Mouse (Mus musculus) heart, postnatal 0 days (tissue): ENCODE results near the gene Tcap. TPM values are rescaled to one million over a fixed set of nuclear protein-coding genes. Genes with fewer than 3 reads are reported as not detected.

ENCODE experiments used
- ATAC-seq: fragments of 200-750 bp; cut with Nextera tagmentation; 2 replicates; pipeline ENCODE4 v1.8.0; 2017; ENCODE audit warnings: low read depth, moderate number of reproducible peaks, moderate library complexity; ENCODE audit not compliant: insufficient read depth
- DNase-seq: peaks from one replicate; pipeline ENCODE4 v3.0.0-alpha.2; 2016; ENCODE audit warnings: low spot score
- H3K27ac ChIP-seq: fragments of 300-500 bp; sonication (generic); 2 replicates; pipeline ENCODE4 v1.5.1; 2014; ENCODE audit warnings: low read depth, mild to moderate bottlenecking
- H3K27me3 ChIP-seq: fragments of 300-500 bp; sonication (generic); 2 replicates; pipeline ENCODE4 v1.6.1; 2014; ENCODE audit warnings: low read length, mixed read lengths; ENCODE audit not compliant: control insufficient read depth, insufficient read depth
- H3K36me3 ChIP-seq: fragments of 300-500 bp; sonication (generic); replicated peaks from 2 replicates; pipeline ENCODE4 v1.6.1; 2014; ENCODE audit warnings: low read length, mixed read lengths; ENCODE audit not compliant: control insufficient read depth, insufficient read depth
- H3K4me1 ChIP-seq: fragments of 300-500 bp; sonication (generic); 2 replicates; pipeline ENCODE4 v1.6.1; 2014; ENCODE audit warnings: antibody characterized with exemption; ENCODE audit not compliant: control insufficient read depth, insufficient read depth
- H3K4me2 ChIP-seq: fragments of 300-500 bp; sonication (generic); 2 replicates; pipeline ENCODE4 v1.6.1; 2014; ENCODE audit warnings: low read depth, mild to moderate bottlenecking, low read length, moderate library complexity
- H3K4me3 ChIP-seq: fragments of 300-500 bp; sonication (generic); 2 replicates; pipeline ENCODE4 v1.5.1; 2014; ENCODE audit warnings: low read depth, low read length
- H3K9ac ChIP-seq: fragments of 300-500 bp; sonication (generic); replicated peaks from 2 replicates; pipeline ENCODE4 v1.6.1; 2014; ENCODE audit warnings: low read depth, low read length, mixed read lengths
- H3K9me3 ChIP-seq: fragments of 300-500 bp; sonication (generic); replicated peaks from 2 replicates; pipeline ENCODE4 v1.6.1; 2016; ENCODE audit warnings: low read length; ENCODE audit not compliant: control insufficient read depth
- CTCF ChIP-seq: IDR thresholded peaks from 2 replicates; pipeline ENCODE4 v1.5.1; 2016; ENCODE audit warnings: antibody characterized with exemption, control low read depth, low read depth
- EP300 ChIP-seq: IDR thresholded peaks from 2 replicates; pipeline ENCODE4 v1.6.1; 2016; ENCODE audit warnings: antibody characterized with exemption, low read depth
- WGBS: fragments of 180-500 bp; shearing (Covaris S2); extraction: QIAGEN DNeasy Blood & Tissue Kit; methylation state at CpG from one replicate; pipeline ENCODE4 v1.1.7; 2014; 5-methylcytosine and 5-hydroxymethylcytosine counted together
- polyA plus RNA-seq: library from polyadenylated mRNA; unstranded; fragments of >200 nt; fragmentation: Nextera tagmentation; extraction: Ambion mirVana; gene quantifications from 2 replicates; pipeline ENCODE4 v1.2.1, GENCODE M21; 2015
- total RNA-seq: library from RNA; depleted of rRNA; stranded (reverse); fragments of >200 nt; gene quantifications from 2 replicates; pipeline ENCODE4 v1.2.3, GENCODE M21; 2014; ENCODE audit warnings: low replicate concordance

Tcap gene
- total and polyA plus RNA-seq, 2 experiments from 2014 or later = 299 to 455 TPM

DNA sequence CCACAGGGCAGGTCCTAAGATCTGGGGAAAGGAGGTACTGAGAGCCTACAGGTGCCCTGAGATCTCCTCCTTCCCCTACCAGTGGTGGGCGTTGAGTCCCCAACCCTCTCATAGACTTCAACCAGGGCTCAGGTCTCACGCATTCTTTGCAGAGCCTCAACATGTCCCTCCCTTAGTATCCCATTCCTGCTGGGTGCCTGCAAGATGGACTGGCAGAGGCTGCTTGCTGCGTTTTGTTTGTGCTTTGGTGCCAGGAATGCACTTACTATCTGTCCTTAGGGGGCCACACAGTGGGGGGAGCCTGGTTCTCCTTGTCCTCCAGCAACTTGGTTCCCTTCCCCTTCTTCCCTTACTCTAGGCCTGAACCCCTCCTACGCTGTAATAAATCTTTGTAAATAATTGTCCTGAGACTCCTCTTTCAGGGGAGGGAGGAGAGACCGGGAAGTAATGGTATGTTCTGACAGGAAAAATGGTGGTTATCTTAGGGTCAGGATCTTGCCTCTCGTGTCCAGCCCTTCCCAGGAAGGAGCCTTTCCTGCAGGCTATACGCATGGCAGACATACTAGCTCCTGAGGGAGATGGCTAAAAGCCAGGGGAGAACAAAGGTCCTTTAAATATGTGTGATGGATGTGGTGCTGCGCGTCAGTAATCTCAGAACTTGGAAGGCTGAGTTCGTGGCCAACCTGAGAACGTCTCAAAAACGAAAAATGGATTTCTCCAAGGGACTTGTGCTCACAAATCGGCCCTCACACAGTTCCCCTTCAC lies 26.0 kb upstream of the Tcap start:
- peak; percentile 28 for ATAC-seq

GRCm38 (mm10) chr11:98358161-98359083 lies 25.2 kb upstream of the Tcap start, which contains the start of gene Stard3:
TSS of gene Stard3 (plus strand) at chr11:98358368.
- TF ChIP-seq EP300 (no peak), CTCF (no peak)
- WGBS = under 1% methylated on average over 58 of the region's 60 CpGs
- Histone ChIP-seq H3K4me2 (peak within 1 kb of the TSS; percentile 81), H3K9ac (peak within 1 kb of the TSS; percentile 63), H3K4me1 (peaks cover 19% of the 10 kb centered on the region), H3K27me3 (no peaks in the 10 kb centered on the region), H3K9me3 (no peaks in the 10 kb centered on the region), H3K4me3 (peak within 1 kb of the TSS; percentile 82), H3K36me3 (no peaks in the 10 kb centered on the region), H3K27ac (peak within 1 kb of the TSS; percentile 91)
- ATAC-seq (peak; percentile 87), DNase-seq (peak; percentile 87)

More for the DNA sequence above, 26.0 kb upstream of the Tcap start:
- Histone ChIP-seq H3K27ac (peak overlapping the region; percentile 91), H3K27me3 (no peaks in the 10 kb centered on the region), H3K4me2 (peak overlapping the region; percentile 81), H3K36me3 (no peaks in the 10 kb centered on the region), H3K4me3 (peak overlapping the region; percentile 82), H3K9me3 (no peaks in the 10 kb centered on the region), H3K9ac (peak overlapping the region; percentile 63; the same call in 1 of the 2 replicates), H3K4me1 (peaks cover 19% of the 10 kb centered on the region)
- 0 out of 2 replicates have a peak, but pooled peaks have one; percentile 41 for TF ChIP-seq EP300
- TF ChIP-seq CTCF = no peak
- 12% methylated on average over 13 of the region's 13 CpGs for WGBS
- peak; percentile 34 for DNase-seq

DNA sequence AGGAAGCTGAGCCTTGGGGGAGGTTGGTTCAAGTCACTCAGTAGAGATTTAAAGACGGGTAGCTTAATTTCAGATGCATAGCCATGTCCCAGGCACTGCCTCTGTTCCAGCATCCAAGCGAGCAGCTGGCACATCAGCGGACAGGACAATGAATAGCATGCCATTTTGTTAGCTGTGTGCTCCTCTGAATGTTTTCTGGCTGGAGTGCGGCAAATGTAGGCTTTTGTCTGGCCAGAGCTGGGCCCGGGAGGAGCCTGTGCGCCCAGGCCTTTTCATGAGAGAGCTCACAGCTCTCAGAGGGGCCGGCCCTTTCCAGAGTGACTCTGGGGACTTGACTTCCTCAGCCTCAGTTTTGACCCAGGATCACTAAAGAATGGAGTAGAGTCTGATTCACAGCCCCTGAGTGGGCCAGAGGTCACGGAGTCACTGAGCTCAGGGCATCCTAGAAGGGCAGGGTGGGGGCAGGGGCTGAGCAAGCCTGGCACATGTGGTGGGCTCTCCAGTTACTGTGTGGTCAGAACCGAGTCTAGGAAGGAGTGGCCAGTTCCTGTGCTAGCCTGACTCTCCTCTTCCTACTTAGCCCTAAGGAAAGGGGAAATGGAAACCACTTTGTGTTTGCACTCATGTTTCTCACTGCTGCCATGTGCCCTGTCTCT lies 22.6 kb upstream of the Tcap start:
- Histone ChIP-seq H3K4me1 (peaks cover 20% of the 10 kb centered on the region), H3K27me3 (no peaks in the 10 kb centered on the region), H3K27ac (peak overlapping the region; percentile 53), H3K36me3 (no peaks in the 10 kb centered on the region), H3K4me2 (0 out of 2 replicates have a peak overlapping the region, but pooled peaks have one; percentile 0), H3K4me3 (no peak overlapping the region), H3K9ac (no peak overlapping the region), H3K9me3 (no peaks in the 10 kb centered on the region)
- TF ChIP-seq EP300 (no peak), CTCF (no peak)
- no peak for DNase-seq
- ATAC-seq = no peak
- 62% methylated on average over 9 of the region's 9 CpGs for WGBS

DNA sequence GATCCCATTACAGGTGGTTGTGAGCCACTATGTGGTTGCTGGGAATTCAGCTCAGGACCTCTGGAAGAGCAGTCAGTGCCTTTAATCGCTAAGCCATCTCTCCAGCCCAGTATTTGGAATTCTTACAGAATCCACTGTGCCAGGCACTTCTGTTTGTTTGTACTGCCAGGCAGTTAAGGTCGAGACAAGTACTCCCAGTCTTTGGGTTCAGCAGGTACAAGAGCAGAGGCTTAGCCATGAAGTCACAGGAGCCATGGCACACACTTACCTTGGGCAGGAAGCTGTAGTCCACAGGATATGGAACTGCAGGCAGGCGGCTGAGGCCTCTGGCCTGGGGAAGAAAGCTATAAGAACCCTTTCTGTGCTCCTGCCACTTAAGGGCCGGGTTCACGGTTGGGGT lies 19.8 kb upstream of the Tcap start:
- H3K9me3 ChIP-seq = no peaks in the 10 kb centered on the region
- WGBS = 81% methylated on average over 5 of the region's 5 CpGs
- no peak overlapping the region for H3K27ac ChIP-seq
- H3K4me1 ChIP-seq = peaks cover 25% of the 10 kb centered on the region
- no peak overlapping the region for H3K4me2 ChIP-seq
- no peak overlapping the region for H3K9ac ChIP-seq
- ATAC-seq = no peak
- no peak for TF ChIP-seq CTCF
- TF ChIP-seq EP300 = no peak
- DNase-seq = no peak
- no peak overlapping the region for H3K4me3 ChIP-seq
- no peaks in the 10 kb centered on the region for H3K27me3 ChIP-seq
- no peaks in the 10 kb centered on the region for H3K36me3 ChIP-seq

DNA sequence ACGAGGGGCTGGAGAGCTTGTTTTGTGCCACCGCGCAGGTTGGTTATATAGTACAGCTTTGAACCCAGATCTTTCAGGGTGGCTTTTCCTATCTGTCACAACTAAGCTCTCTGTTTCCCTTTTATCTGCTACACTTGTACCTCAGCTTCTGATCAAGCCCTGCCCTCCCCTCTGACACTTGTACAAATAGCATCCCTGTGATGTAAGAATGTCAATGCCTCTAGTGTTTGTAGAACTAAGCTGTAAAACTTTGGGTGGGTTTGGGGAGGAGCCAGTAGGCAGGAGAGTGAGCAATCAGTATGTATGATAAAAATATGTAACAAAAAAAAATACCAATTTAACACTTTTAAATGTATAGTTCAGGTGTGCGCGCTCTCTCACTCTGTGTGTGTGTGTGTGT lies 19.2 kb upstream of the Tcap start:
- no peak for TF ChIP-seq CTCF
- TF ChIP-seq EP300 = no peak
- peaks cover 19% of the 10 kb centered on the region for H3K4me1 ChIP-seq
- 89% methylated on average over 5 of the region's 5 CpGs for WGBS
- H3K36me3 ChIP-seq = no peaks in the 10 kb centered on the region
- no peaks in the 10 kb centered on the region for H3K9me3 ChIP-seq
- no peak overlapping the region for H3K9ac ChIP-seq
- no peak overlapping the region for H3K4me3 ChIP-seq
- no peak overlapping the region for H3K4me2 ChIP-seq
- no peaks in the 10 kb centered on the region for H3K27me3 ChIP-seq
- H3K27ac ChIP-seq = no peak overlapping the region
- DNase-seq (no peak), ATAC-seq (no peak)
